Mouse (Mus musculus) cortical plate, adult 2 months (tissue): ENCODE results near the gene Ero1lb. TPM values are rescaled to one million over a fixed set of nuclear protein-coding genes. Genes with fewer than 3 reads are reported as not detected.

ENCODE experiments used
- H3K27ac ChIP-seq: fragments of 200-500 bp; 2 replicates; pipeline ENCODE4 v1.5.1; 2012; ENCODE audit warnings: low read length, control low read depth, inconsistent platforms; ENCODE audit not compliant: insufficient read depth
- H3K4me1 ChIP-seq: fragments of 200-500 bp; 2 replicates; pipeline ENCODE4 v1.6.1; 2011; ENCODE audit warnings: low read length; ENCODE audit not compliant: control insufficient read depth, insufficient read depth
- H3K4me3 ChIP-seq: fragments of 200-500 bp; 2 replicates; pipeline ENCODE4 v1.5.1; 2011; ENCODE audit warnings: mild to moderate bottlenecking, low read length, control low read depth; ENCODE audit not compliant: insufficient read depth
- CTCF ChIP-seq: fragments of 200-500 bp; IDR thresholded peaks from 2 replicates; pipeline ENCODE4 v1.5.1; 2011; ENCODE audit warnings: mild to moderate bottlenecking, control low read depth, low read length; ENCODE audit not compliant: insufficient read depth; ENCODE audit errors: extremely low read depth
- POLR2A ChIP-seq: fragments of 200-500 bp; IDR thresholded peaks from 2 replicates; pipeline ENCODE4 v1.6.1; 2011; ENCODE audit warnings: mild to moderate bottlenecking, low read length, control low read depth; ENCODE audit not compliant: insufficient read depth; ENCODE audit errors: extremely low read depth
- polyA plus RNA-seq: library from polyadenylated mRNA; depleted of rRNA; stranded (reverse); fragments of >200 nt; gene quantifications from 2 replicates; pipeline ENCODE4 v1.2.3, GENCODE M21; 2012; rRNA removed

Ero1lb gene
- 12.5 and 12.7 TPM in 2 replicates for polyA plus RNA-seq

DNA sequence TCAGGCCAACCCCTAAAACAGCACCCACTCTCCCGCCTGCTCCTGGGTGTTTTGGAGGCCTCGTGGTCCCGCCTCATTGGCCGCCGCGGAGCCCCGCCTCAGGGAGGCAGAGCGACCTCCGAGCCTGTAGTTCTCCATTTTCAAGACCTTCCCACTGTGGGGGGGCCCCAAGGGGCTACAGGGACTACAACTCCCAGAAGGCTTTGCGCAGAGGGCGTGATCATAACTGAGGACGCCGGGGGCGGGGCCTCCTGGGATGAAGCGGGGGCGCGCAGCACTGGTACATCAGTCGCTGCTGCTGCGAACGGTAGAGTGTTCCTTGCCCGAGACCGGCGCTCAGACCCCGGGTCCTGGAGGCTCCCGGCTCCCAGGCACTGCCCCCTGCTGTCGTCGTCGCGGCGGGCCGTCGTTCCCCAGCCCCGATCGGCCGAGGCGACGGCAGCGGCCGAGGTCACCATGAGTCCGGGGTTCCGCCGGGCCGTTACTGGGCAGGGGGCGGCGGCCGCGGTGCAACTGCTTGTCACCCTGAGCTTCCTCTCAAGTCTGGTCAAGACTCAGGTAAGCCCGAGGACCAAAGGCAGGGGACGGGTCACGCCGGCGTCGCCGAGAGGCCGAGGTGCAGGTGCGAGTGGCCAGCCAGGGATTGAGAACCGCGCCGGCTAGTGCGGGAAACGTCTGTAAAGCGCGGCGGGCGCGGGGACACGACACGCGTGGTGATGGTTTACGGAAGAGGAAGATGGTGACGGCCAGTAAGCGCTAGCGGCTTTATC, at the start of gene Ero1lb:
TSS of gene Ero1lb (plus strand) at position 254 of the 770 bp plus-strand sequence.
- peak within 1 kb of the TSS; percentile 5; the same call in 1 of the 2 replicates for H3K27ac ChIP-seq
- peak within 1 kb of the TSS; percentile 75 for H3K4me3 ChIP-seq
- H3K4me1 ChIP-seq: peaks cover 1% of the 10 kb centered on the region; the same call in 1 of the 2 replicates
- TF ChIP-seq CTCF: no peak
- peak; percentile 86 for TF ChIP-seq POLR2A

DNA sequence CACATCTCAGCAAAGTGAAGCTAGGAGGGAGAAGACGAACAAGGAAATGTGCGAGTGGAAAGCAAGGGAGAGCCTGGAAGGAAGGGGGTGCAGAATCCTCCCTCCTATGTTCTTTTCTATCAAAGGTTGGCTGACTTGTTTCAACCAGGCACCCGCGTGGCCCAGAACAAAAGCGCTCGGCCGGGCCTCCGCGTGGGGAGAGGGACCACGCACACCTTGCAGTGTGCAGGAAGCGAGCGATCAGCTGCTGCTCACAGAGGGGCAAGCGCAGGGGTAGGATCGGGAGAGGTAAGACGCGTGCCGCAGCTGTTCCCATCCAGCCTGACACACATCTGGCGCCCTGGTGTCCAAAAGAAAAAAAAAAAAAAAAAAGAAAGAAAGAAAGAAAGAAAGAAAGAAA, 46.3 kb upstream of the Ero1lb start:
- TF ChIP-seq POLR2A: no peak
- no peak for TF ChIP-seq CTCF

DNA sequence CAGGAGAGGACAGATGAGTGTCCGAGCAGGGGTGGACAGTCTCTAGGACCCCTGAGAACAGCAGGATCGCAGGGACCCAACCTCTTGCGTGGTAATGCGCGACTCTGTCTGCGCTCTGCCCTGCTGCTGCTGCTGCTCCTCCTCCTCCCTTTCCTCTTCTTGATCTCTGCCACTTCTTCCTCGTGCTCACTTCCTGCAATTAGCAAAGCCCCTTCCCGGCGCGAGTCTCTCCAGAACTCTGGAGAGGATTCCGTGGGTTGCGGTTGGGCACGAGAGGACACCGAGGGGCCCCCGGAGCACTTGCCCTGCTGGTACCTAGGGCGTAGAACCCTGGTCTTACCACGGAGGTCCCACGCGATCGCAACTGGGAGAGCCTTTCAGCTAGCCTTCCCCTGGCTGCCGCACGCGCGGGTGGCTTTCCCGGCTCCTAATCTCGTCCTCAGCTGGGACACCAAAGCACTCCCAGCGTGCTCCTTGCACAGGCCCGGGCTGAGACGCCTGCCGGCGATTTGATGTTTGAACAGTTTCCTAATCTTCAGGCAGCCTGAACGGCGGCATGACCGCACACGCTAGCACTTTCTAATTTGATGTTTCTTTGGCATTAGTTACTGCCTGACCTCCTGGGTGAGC, 45.6 kb upstream of the Ero1lb start, which contains the start of gene Edaradd:
TSS of gene Edaradd (minus strand) at position 484 of the 630 bp plus-strand sequence.
- peak within 1 kb of the TSS; percentile 40 for H3K4me3 ChIP-seq
- no peak for TF ChIP-seq POLR2A
- no peak for TF ChIP-seq CTCF
- H3K27ac ChIP-seq: no peak within 1 kb of the TSS
- H3K4me1 ChIP-seq: no peaks in the 10 kb centered on the region

More for the DNA sequence above, 46.3 kb upstream of the Ero1lb start:
- Histone ChIP-seq H3K27ac (no peak overlapping the region), H3K4me3 (peak overlapping the region; percentile 40; the same call in 1 of the 2 replicates), H3K4me1 (no peaks in the 10 kb centered on the region)

DNA sequence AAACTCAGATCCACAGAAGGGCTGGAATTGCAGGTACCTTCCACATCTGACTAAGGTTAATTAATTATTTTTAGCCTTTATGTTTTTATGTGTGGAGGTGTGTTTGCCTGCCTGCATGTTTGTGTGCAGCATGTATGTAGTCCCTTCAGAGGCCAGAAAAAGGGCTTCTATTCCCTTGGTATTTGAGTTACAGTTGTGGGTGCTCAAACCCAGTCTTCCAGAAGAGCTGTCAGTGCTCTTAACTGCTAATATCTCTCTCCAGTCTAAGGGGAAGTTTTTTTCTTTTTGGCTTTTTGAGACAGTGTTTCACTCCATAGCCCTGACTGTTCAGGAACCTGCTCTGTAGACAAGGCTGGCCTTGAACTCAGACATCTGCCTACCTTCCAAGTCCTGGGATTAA, 43.3 kb upstream of the Ero1lb start:
- H3K4me3 ChIP-seq: no peak overlapping the region
- no peak overlapping the region for H3K27ac ChIP-seq
- no peaks in the 10 kb centered on the region for H3K4me1 ChIP-seq
- TF ChIP-seq POLR2A: no peak
- TF ChIP-seq CTCF: no peak

DNA sequence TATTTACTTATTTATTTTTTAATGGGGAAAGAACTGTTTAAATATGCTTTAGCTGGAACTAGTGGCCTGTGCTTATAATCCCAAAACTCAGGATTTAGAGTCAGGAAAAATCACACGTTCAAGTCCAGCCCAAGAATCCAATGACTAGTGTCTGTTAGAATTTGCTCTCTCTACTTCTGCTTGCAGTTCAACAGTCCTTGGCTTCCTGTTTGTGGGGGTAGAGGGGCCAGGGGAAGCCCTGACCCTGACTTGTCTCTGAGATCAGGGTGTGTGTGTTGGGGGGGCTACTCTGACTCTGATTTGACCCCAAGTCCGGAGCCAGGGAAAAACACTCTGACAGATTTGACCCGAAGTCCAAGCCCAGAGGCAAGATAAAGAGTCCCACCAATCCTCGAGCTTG, 40.0 kb upstream of the Ero1lb start:
- no peak overlapping the region for H3K27ac ChIP-seq
- no peak overlapping the region for H3K4me3 ChIP-seq
- no peak for TF ChIP-seq CTCF
- TF ChIP-seq POLR2A: no peak
- H3K4me1 ChIP-seq: no peaks in the 10 kb centered on the region

DNA sequence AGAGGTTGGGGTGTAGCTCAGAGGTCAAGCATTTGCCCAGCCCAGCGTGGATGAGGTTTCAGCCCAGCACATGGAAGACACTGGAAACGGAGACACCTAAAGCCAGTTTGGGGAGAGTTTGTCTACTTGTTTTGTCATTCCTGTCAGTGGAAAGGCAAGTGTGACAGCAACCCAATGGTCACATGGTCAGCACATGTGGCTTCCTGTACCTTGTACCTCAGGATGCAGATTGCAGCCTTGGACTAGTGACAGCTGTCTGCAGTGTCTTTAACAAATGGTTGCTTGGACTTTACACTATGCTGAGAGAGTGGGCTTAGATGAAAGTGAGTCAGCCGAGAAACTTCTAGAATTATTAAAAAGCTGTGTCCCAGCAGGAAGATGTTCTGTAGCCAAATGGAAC, 31.0 kb upstream of the Ero1lb start:
- H3K4me1 ChIP-seq: no peaks in the 10 kb centered on the region
- no peak for TF ChIP-seq POLR2A
- no peak for TF ChIP-seq CTCF
- H3K4me3 ChIP-seq: no peak overlapping the region

DNA sequence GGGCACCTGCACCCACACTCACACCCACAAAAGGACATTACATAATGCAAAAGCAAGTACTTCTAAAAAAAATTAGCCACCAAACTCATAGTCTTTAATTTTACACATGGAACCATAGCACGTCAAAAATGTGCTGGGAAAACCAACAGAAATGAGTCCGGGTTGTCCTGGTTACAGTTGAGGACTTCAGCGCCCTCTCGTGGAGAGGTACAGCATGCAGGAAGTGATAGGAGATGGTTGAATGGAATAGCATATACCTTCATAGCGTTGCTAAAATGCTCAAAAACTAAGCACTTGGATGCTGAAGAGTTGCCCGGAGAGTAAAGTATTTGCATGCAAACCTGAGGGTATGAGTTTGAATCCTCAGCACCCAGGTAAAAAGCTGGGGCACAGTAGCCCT, 27.7 kb upstream of the Ero1lb start:
- Histone ChIP-seq H3K4me3 (no peak overlapping the region), H3K27ac (no peak overlapping the region), H3K4me1 (no peaks in the 10 kb centered on the region)
- no peak for TF ChIP-seq POLR2A
- peak; percentile 32; the same call in 1 of the 2 replicates for TF ChIP-seq CTCF

More for the DNA sequence above, 31.0 kb upstream of the Ero1lb start:
- no peak overlapping the region for H3K27ac ChIP-seq

DNA sequence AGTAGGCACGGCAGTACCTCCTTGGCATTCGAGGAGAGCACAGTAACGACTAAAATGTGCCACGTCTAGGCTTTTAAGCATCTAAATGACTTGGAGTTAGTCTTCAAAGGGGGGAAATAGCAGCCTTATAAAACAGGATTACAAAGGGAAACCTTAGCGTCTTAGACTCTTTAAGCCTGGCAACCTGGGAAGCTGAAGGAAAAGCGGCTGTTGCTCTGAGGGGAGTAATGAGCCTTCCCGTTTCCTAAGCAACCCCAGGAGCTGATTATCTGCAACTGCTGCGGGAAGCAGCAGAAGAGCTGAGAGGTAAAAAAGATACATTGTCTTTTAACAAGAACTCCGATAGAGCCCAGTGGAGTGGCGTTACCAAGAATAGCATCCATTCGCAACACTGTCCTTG, 26.0 kb upstream of the Ero1lb start:
- TF ChIP-seq POLR2A (no peak), CTCF (no peak)
- no peak overlapping the region for H3K27ac ChIP-seq
- H3K4me3 ChIP-seq: peak overlapping the region; percentile 15; the same call in 1 of the 2 replicates
- no peaks in the 10 kb centered on the region for H3K4me1 ChIP-seq

DNA sequence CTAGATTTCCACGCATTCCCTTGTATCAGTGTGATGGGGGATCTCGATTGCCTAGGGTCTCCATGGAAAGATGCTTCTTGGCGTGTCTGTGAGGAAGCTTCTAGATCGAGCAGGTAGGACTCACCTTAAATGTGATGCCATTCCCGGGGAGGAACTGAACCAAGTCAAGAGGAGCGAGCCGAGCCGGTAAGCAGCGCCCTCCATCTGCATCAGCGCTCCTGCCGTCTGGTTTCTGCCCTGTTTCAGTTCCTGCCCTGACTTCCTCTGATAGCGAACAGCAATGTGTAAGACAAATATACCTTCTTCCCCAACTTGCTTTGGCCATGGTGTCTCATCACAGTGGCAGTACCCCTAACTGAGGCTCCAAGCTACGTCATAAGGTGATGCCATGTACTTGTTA, 25.6 kb upstream of the Ero1lb start:
- Histone ChIP-seq H3K4me1 (no peaks in the 10 kb centered on the region), H3K4me3 (peak overlapping the region; percentile 15; the same call in 1 of the 2 replicates), H3K27ac (no peak overlapping the region)
- TF ChIP-seq POLR2A: no peak
- TF ChIP-seq CTCF: no peak
